Mouse (Mus musculus) embryo, embryonic 11 days (tissue): ENCODE measurements at regions not wholly inside any gene's neighbourhood (a gene's known extent, or its start where the extent isn't known, plus 50 kb on each side); places are given as distances from the start of the nearest gene placed in this dataset.
"Not testable (repeated sequence)": the region's sequence is repeated elsewhere in the genome, so short reads cannot be mapped to it uniquely, and the experiment has no call there.

Source experiments
- DNase-seq: peaks from one replicate; pipeline ENCODE4 v3.0.0-alpha.2; 2015

DNA sequence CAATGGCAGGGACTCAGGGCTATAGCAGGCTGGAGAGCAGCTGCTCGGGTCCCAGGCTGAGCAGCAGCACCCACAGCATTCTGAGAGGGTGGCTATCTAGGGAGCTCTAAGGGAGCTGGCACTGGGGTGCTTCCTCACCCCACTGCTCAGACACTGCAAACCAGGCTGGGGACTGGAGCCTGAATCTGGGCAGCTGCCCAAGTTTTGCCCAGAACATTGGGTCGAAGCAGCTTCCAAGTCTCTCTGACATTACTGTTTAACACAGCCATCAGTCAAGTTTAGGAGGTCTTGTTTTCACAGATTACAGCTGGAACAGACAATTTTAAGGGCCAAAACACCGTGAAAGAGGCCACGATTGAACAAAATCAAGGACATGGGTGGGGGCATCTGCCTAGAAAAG is 96.1 kb upstream of the Tcerg1l start:
- DNase-seq, result no peak

GRCm38 (mm10) chr7:138492261-138492660 is 94.7 kb upstream of the Tcerg1l start:
- no peak for DNase-seq

GRCm38 (mm10) chr7:138489471-138489870 is 91.9 kb upstream of the Tcerg1l start:
- DNase-seq, result no peak

DNA sequence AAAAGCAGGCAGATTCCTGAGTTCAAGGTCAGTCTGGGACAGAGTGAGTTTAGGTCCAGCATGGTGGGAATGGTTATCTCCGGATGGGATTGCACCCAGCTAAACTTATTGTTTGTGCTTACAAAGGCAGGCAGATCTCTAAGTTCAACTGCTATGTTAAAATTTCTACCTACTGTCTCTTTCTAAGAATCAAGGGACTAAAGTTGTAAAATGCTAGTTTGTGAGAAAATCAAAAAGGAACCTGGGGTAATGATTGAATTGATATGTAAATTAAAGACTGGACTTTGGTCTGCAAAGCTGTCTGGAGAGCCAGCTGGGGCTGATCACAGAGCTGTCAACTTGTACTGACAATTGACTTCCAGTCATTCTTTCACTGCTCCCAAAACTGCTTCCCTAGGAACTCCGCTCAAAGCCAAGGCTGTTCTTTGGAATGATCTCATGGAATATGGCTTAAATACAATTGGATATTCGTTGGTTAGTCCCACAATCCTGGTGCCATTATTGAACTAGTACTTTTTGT is 90.7 kb upstream of the Tcerg1l start:
- no peak for DNase-seq

- DNase-seq, result no peak
Observed at GRCm38 (mm10) chr7:138472891-138473455, 75.4 kb upstream of the Tcerg1l start.

- DNase-seq, result no peak
Observed at GRCm38 (mm10) chr7:138472371-138472770, 74.8 kb upstream of the Tcerg1l start.

DNA sequence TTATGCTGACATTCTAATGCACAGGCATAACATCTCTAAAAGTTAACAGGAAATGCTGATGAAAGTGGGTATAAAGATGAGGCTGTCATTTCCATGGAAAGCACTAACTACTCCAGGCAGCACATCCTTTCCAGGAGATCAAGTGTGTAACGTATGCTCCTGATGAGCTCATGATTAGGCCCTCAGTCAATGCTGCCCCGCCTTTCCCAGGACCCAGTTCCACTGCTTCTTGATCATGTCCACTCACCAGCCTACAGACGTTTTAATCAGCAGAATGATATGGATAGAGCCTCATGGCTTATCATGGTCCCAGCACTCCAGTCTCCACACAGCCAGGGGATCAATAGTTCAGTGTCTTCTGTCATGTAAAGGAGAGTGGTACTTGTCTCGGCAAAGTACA is 71.7 kb upstream of the Tcerg1l start:
- DNase-seq, result no peak

DNA sequence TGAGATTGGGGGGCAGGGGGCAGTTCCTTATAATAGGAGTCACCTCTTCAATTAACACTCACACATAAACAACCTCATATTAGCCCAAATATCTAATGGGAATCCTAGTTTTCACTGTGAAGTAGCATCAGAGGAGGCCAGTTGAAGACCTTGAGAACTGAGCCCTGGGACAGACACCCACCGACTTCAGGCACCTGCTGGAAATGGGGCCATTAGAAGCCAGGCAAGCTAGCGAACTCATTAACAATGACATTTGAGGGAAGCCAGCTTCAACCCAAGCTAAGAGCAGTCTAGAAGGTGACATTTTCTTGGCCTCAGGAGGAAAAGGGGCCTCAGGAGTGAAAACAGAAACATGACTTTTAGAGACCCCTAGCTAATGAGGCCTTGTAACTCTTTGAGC is 70.9 kb upstream of the Tcerg1l start:
- DNase-seq, result no peak

GRCm38 (mm10) chr7:138467981-138468380 is 70.5 kb upstream of the Tcerg1l start:
- DNase-seq, result no peak

- no peak for DNase-seq
Observed at GRCm38 (mm10) chr7:138467386-138467785, 69.9 kb upstream of the Tcerg1l start.

DNA sequence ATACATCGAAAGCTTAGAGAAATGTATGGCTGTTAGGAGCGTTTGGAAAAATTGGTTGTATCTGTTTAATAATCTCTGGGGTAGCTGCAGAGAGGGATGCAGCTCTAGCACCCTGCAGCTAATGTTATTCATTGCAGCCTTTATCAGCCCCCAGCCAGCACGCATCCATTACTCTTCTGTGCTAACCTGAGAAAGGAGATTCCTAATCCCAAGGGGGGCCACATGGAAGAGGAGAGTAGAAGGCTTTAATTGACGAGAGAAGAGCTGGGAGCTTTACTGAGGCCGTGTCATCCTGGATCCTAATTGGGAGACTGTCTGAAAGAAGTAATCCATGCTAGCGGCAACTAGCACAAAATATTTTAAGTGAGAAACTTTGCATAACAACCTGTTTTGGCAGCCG is 60.4 kb upstream of the Tcerg1l start:
- no peak for DNase-seq

GRCm38 (mm10) chr7:138455371-138455770 is 57.8 kb upstream of the Tcerg1l start:
- no peak for DNase-seq

- DNase-seq, result not testable (repeated sequence)
Observed at GRCm38 (mm10) chr7:138454498-138455225, 57.1 kb upstream of the Tcerg1l start.

- DNase-seq, result no peak
Observed at GRCm38 (mm10) chr7:138451321-138451720, 53.8 kb upstream of the Tcerg1l start.

DNA sequence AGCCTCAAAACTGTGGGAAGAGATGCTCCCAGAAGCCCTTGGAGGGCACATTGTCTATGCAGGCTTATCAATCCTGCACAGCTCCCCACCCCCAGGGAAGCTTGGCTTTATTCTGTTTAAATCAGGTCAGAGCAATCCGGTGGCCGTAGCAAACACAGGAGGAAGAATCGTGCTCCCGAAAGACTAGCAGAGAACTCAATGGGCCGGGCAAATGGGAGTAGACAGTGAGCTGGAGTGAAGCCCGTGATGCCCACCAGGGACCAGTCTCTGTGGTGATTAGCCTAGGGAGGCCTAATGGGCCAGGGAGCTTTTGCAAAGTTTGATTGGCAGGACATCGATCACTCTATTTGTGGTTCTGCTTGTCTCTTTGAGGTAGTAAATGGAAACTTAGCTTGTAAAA is 51.0 kb upstream of the Tcerg1l start:
- no peak for DNase-seq
